Mouse (Mus musculus) lung, embryonic 14.5 days (tissue): ENCODE measurements around the gene Crtc3. TPM values are rescaled to one million over a fixed set of nuclear protein-coding genes. Genes with fewer than 3 reads are reported as not detected.
A peak's percentile ranks its signal among the peaks of the same experiment; 100 is the strongest.

Source experiments
- ATAC-seq: fragments of 200-750 bp; cut with Nextera tagmentation; 2 replicates; pipeline ENCODE4 v1.8.0; 2017; ENCODE audit warnings: mild to moderate bottlenecking, moderate TSS enrichment, moderate library complexity; ENCODE audit not compliant: insufficient read depth
- DNase-seq: peaks from one replicate; pipeline ENCODE4 v3.0.0-alpha.2; 2015
- H3K27ac ChIP-seq: fragments of 300-500 bp; sonication (generic); 2 replicates; pipeline ENCODE4 v1.5.1; 2014; ENCODE audit warnings: low read depth, mild to moderate bottlenecking, moderate library complexity
- H3K27me3 ChIP-seq: fragments of 300-500 bp; sonication (generic); 2 replicates; pipeline ENCODE4 v1.6.1; 2014; ENCODE audit warnings: low read length, control low read depth; ENCODE audit not compliant: insufficient read depth
- H3K36me3 ChIP-seq: fragments of 300-500 bp; sonication (generic); 2 replicates; pipeline ENCODE4 v1.6.1; 2014; ENCODE audit warnings: control low read depth; ENCODE audit not compliant: insufficient read depth
- H3K4me1 ChIP-seq: fragments of 300-500 bp; sonication (generic); 2 replicates; pipeline ENCODE4 v1.6.1; 2014; ENCODE audit warnings: antibody characterized with exemption, control low read depth; ENCODE audit not compliant: insufficient read depth
- H3K4me2 ChIP-seq: fragments of 300-500 bp; sonication (generic); 2 replicates; pipeline ENCODE4 v1.6.1; 2014; ENCODE audit warnings: mild to moderate bottlenecking
- H3K4me3 ChIP-seq: fragments of 300-500 bp; sonication (generic); 2 replicates; pipeline ENCODE4 v1.5.1; 2014; ENCODE audit warnings: low read depth, low read length
- H3K9ac ChIP-seq: fragments of 300-500 bp; sonication (generic); 2 replicates; pipeline ENCODE4 v1.6.1; 2014
- H3K9me3 ChIP-seq: fragments of 300-500 bp; sonication (generic); 2 replicates; pipeline ENCODE4 v1.6.1; 2016; ENCODE audit warnings: low read depth, low read length, control low read depth
- CTCF ChIP-seq: IDR thresholded peaks from 2 replicates; pipeline ENCODE4 v1.5.1; 2016; ENCODE audit warnings: antibody characterized with exemption, low read depth
- WGBS: fragments of 180-500 bp; shearing (Covaris S2); extraction: QIAGEN DNeasy Blood & Tissue Kit; methylation state at CpG from one replicate; pipeline ENCODE4 v1.1.7; 2014; 5-methylcytosine and 5-hydroxymethylcytosine counted together
- polyA plus RNA-seq: library from polyadenylated mRNA; unstranded; fragments of >200 nt; fragmentation: Nextera tagmentation; extraction: Ambion mirVana; gene quantifications from 2 replicates; pipeline ENCODE4 v1.2.1, GENCODE M21; 2014

Crtc3 gene
- polyA plus RNA-seq, result 27.5 and 28.0 TPM in 2 replicates

DNA sequence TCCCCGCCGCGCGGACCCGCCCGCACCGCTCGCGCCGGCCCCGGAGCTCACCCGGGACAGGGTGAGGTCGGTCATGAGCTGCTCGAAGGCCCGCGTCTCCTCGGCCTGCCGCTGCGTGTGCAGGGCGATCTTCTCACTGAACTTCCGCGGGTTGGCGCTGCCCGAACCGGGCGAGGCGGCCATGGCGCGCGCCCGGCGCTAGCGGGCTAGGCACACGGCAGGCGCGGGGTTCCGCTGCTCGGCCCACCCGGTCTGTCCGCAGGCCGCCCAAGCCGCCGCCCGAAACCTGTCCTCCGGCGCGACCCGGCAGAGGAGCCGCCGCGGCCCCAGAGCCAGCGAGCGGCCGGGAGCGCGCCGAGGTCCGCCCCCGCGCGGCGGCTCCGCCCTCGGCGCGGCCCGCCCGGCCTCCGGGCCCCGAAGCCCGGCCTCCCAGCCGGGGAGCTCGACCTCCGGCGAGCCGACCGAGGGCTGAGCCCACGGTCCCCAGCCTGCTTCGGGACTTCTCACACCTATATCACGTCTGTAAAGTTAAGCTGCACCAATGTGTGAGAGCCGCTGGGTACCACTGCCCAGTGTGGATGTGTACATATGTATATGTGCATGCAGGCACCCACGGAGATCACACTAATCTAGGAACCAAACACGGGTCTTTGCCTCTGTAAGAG is at the start of gene Crtc3:
TSS of gene Crtc3 (minus strand) at position 322 of the 665 bp plus-strand sequence.
- Histone ChIP-seq H3K9me3 (no peaks in the 10 kb centered on the region), H3K27me3 (no peaks in the 10 kb centered on the region), H3K4me3 (peak within 1 kb of the TSS; percentile 85), H3K4me1 (no peaks in the 10 kb centered on the region), H3K9ac (peak within 1 kb of the TSS; percentile 94), H3K27ac (peak within 1 kb of the TSS; percentile 96), H3K36me3 (no peaks in the 10 kb centered on the region), H3K4me2 (peak within 1 kb of the TSS; percentile 76)
- DNase-seq (peak; percentile 86), ATAC-seq (peak; percentile 88)
- WGBS, result under 1% methylated on average over 73 of the region's 83 CpGs
- TF ChIP-seq CTCF, result no peak

- ATAC-seq, result no peak
- Histone ChIP-seq H3K4me2 (no peak overlapping the region), H3K4me3 (no peak overlapping the region), H3K9ac (no peak overlapping the region), H3K27ac (no peak overlapping the region), H3K4me1 (no peaks in the 10 kb centered on the region), H3K9me3 (no peaks in the 10 kb centered on the region), H3K36me3 (peaks cover 84% of the 10 kb centered on the region), H3K27me3 (no peaks in the 10 kb centered on the region)
- TF ChIP-seq CTCF, result no peak
- DNase-seq, result no peak
- WGBS, result 82% methylated on average over 10 of the region's 10 CpGs
Observed at GRCm38 (mm10) chr7:80736199-80736598, 47.5 kb upstream of the Crtc3 start.

DNA sequence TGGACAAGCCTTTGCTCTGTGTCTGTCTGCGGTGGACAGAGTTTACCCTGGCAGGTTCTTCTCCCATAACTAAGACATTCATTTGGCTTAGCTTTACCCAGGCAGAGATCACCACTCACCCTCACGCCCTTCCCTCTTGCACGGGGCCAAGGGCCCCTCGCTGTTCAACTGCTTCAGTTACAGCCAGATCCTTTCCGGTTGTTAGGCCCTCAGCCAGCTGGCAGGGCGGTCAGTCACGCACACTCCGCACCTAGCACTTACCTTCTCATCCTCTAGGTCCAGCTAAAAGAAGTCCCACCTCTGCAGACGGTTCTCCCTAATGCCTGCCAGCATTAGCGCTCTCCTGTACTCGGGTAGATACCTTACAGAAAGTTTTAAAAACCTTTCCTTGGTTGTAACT is 44.3 kb upstream of the Crtc3 start:
- 74% methylated on average over 11 of the region's 11 CpGs for WGBS
- ATAC-seq, result no peak
- no peak overlapping the region for H3K4me3 ChIP-seq

DNA sequence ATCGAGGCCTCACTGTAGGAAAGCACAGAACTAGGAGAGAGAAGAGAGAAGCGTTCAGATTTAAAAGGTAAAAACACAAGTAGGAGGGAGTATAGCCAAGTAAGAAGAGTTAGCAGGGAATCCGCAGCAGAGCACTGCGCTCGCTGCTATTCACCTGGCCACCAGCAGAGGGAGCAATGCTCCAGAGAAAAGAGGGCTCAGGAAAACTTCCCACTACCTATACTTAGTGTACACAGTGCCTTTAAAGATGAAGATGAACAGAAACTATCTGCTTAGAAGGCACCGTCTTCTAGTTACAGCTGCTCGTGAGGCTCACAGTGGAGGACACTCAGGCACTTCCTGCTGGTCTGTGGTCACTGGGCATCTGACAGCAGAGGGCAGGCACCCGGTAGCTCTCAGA is 41.0 kb upstream of the Crtc3 start:
- Histone ChIP-seq H3K4me3 (no peak overlapping the region), H3K4me1 (no peaks in the 10 kb centered on the region), H3K27me3 (no peaks in the 10 kb centered on the region), H3K27ac (no peak overlapping the region), H3K36me3 (peaks cover 92% of the 10 kb centered on the region), H3K4me2 (no peak overlapping the region), H3K9ac (no peak overlapping the region), H3K9me3 (no peaks in the 10 kb centered on the region)
- WGBS, result 22% methylated on average over 8 of the region's 8 CpGs
- ATAC-seq (0 out of 2 replicates have a peak, but pooled peaks have one; percentile 14), DNase-seq (peak; percentile 90)
- TF ChIP-seq CTCF, result peak; percentile 93

More for the DNA sequence above, 44.3 kb upstream of the Crtc3 start:
- H3K27me3 ChIP-seq, result no peaks in the 10 kb centered on the region
- no peaks in the 10 kb centered on the region for H3K9me3 ChIP-seq
- H3K4me1 ChIP-seq, result no peaks in the 10 kb centered on the region
- no peak overlapping the region for H3K27ac ChIP-seq
- no peak overlapping the region for H3K9ac ChIP-seq
- DNase-seq, result no peak
- H3K4me2 ChIP-seq, result no peak overlapping the region
- no peak for TF ChIP-seq CTCF
- peaks cover 84% of the 10 kb centered on the region for H3K36me3 ChIP-seq

DNA sequence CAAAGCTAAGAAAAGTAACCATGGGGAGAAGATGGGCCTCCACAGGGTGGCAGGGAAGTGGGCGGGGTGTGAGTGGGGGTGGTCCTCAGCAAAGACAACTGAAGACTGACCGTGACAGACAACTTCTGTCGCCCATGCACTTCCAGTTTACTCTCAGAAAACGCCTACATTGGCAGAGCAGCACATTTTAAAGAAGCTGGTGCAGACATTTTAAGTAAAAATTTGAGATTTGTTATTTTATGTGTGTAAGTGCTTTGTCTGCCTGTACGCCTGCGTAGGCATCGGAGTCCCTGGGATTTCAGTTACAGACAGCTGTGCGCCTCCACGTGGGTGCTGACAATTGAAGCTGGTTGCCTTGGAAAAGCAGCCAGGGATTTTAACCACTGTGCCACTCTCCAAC is 32.4 kb upstream of the Crtc3 start:
- DNase-seq (peak; percentile 31), ATAC-seq (no peak)
- H3K9ac ChIP-seq, result no peak overlapping the region
- H3K27ac ChIP-seq, result no peak overlapping the region
- no peak for TF ChIP-seq CTCF
- H3K4me3 ChIP-seq, result no peak overlapping the region
- no peaks in the 10 kb centered on the region for H3K4me1 ChIP-seq
- peaks cover 88% of the 10 kb centered on the region for H3K36me3 ChIP-seq
- H3K27me3 ChIP-seq, result no peaks in the 10 kb centered on the region
- WGBS, result 44% methylated on average over 9 of the region's 9 CpGs
- H3K4me2 ChIP-seq, result no peak overlapping the region
- no peaks in the 10 kb centered on the region for H3K9me3 ChIP-seq

DNA sequence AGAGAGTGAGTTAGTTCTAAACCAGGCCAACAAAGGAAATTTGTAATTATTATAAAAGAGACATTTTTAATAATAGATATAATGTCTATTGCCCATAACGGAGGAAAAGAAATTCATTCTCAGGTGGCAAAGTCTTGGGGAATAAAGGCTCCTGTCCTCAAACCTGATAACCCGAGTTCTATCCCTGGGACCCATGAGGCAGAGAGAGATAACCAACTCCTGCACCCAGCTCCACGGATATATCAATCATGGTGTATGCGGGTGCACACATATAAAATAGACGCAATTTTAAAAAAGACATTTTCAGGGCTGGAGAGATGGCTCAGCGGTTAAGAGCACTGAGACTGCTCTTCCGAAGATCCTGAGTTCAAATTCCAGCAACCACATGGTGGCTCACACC is 30.9 kb upstream of the Crtc3 start:
- WGBS, result 95% methylated on average over 7 of the region's 7 CpGs
- Histone ChIP-seq H3K4me3 (no peak overlapping the region), H3K9ac (no peak overlapping the region), H3K36me3 (peaks cover 87% of the 10 kb centered on the region), H3K27ac (no peak overlapping the region), H3K4me2 (no peak overlapping the region), H3K9me3 (no peaks in the 10 kb centered on the region), H3K4me1 (no peaks in the 10 kb centered on the region), H3K27me3 (no peaks in the 10 kb centered on the region)
- DNase-seq (no peak), ATAC-seq (no peak)
- no peak for TF ChIP-seq CTCF

GRCm38 (mm10) chr7:80719038-80719437 is 30.4 kb upstream of the Crtc3 start:
- H3K27me3 ChIP-seq, result no peaks in the 10 kb centered on the region
- H3K4me1 ChIP-seq, result no peaks in the 10 kb centered on the region
- TF ChIP-seq CTCF, result no peak
- no peak overlapping the region for H3K4me3 ChIP-seq
- ATAC-seq, result no peak
- WGBS, result 84% methylated on average over 2 of the region's 2 CpGs
- H3K9ac ChIP-seq, result no peak overlapping the region
- H3K36me3 ChIP-seq, result peaks cover 88% of the 10 kb centered on the region
- DNase-seq, result no peak
- H3K9me3 ChIP-seq, result no peaks in the 10 kb centered on the region
- no peak overlapping the region for H3K27ac ChIP-seq
- no peak overlapping the region for H3K4me2 ChIP-seq
